Mouse (Mus musculus): ENCODE results near the gene Lmna. TPM values are rescaled to one million over a fixed set of nuclear protein-coding genes. Genes with fewer than 3 reads are reported as not detected.

The Lmna gene
- polyA plus RNA-seq, 1 experiment from 2014 or later, result 22.8 TPM

GRCm38 (mm10) chr3:88487396-88487795 is 22.4 kb downstream of the Lmna start:
- Histone ChIP-seq H3K27me3 (ENCODE audit: control insufficient read depth, insufficient read depth, low read length) (peaks cover 27% of the 10 kb centered on the region), H3K9ac (ENCODE audit: low read depth, low read length) (no peak overlapping the region), H3K9me3 (ENCODE audit: control insufficient read depth, low read length) (no peaks in the 10 kb centered on the region), H3K27ac (ENCODE audit: low read depth, low read length) (no peak overlapping the region), H3K36me3 (ENCODE audit: control insufficient read depth, insufficient read depth, low read length) (no peaks in the 10 kb centered on the region), H3K4me2 (replicated peaks; ENCODE audit: low read depth, low read length) (no peak overlapping the region), H3K4me3 (ENCODE audit: low read depth, low read length) (no peak overlapping the region), H3K4me1 (replicated peaks; ENCODE audit: control insufficient read depth, insufficient read depth, low read length) (peaks cover 6% of the 10 kb centered on the region; the same call in 1 of the 2 replicates)
- DNase-seq (ENCODE audit: low spot score) (no peak), ATAC-seq (ENCODE audit: low FRiP score) (no peak)
- WGBS, result 71% methylated on average over 1 of the region's 1 CpGs

DNA sequence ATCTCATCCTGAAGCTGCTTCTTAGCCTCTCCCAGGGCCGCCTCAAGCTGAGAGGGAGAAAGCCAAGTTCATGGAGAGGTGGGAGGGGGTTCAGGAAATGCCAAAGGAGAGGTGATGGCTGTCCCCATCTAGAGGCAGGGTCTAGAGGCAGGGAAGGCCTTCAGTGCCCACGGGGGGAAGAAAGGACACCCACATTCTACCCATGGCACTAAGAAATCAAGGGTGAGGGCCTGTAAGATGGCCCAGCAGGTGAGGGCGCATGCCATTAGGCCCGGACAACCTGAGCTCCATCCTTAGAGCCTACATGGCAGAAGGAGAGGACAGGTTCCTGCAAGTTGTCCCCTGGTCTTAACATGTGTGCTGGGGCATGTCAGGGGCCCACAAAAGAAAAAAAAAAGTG is 22.9 kb downstream of the Lmna start:
- Histone ChIP-seq H3K36me3 (ENCODE audit: control insufficient read depth, insufficient read depth, low read length) (no peaks in the 10 kb centered on the region), H3K27me3 (ENCODE audit: control insufficient read depth, insufficient read depth, low read length) (peaks cover 28% of the 10 kb centered on the region)
- WGBS, result 76% methylated on average over 4 of the region's 4 CpGs

GRCm38 (mm10) chr3:88486043-88486442 is 23.7 kb downstream of the Lmna start:
- H3K4me1 ChIP-seq (replicated peaks; ENCODE audit: control insufficient read depth, insufficient read depth, low read length), result peaks cover 5% of the 10 kb centered on the region; the same call in 1 of the 2 replicates
- H3K36me3 ChIP-seq (ENCODE audit: control insufficient read depth, insufficient read depth, low read length), result no peaks in the 10 kb centered on the region
- H3K27me3 ChIP-seq (ENCODE audit: control insufficient read depth, insufficient read depth, low read length), result peaks cover 29% of the 10 kb centered on the region
- no peak overlapping the region for H3K4me2 ChIP-seq (replicated peaks; ENCODE audit: low read depth, low read length)
- DNase-seq (ENCODE audit: low spot score) (no peak), ATAC-seq (ENCODE audit: low FRiP score) (no peak)
- H3K27ac ChIP-seq (ENCODE audit: low read depth, low read length), result no peak overlapping the region
- H3K9ac ChIP-seq (ENCODE audit: low read depth, low read length), result no peak overlapping the region
- H3K9me3 ChIP-seq (ENCODE audit: control insufficient read depth, low read length), result no peaks in the 10 kb centered on the region
- H3K4me3 ChIP-seq (ENCODE audit: low read depth, low read length), result no peak overlapping the region
- WGBS, result 72% methylated on average over 5 of the region's 5 CpGs

More for the DNA sequence above, 22.9 kb downstream of the Lmna start:
- Histone ChIP-seq H3K27ac (ENCODE audit: low read depth, low read length) (no peak overlapping the region), H3K4me2 (replicated peaks; ENCODE audit: low read depth, low read length) (no peak overlapping the region), H3K9ac (ENCODE audit: low read depth, low read length) (no peak overlapping the region), H3K4me3 (ENCODE audit: low read depth, low read length) (no peak overlapping the region), H3K4me1 (replicated peaks; ENCODE audit: control insufficient read depth, insufficient read depth, low read length) (peaks cover 5% of the 10 kb centered on the region; the same call in 1 of the 2 replicates), H3K9me3 (ENCODE audit: control insufficient read depth, low read length) (no peaks in the 10 kb centered on the region)
- ATAC-seq (ENCODE audit: low FRiP score), result no peak
- DNase-seq (ENCODE audit: low spot score), result no peak

- Histone ChIP-seq H3K4me1 (replicated peaks; ENCODE audit: control insufficient read depth, insufficient read depth, low read length) (peaks cover 5% of the 10 kb centered on the region; the same call in 1 of the 2 replicates), H3K27ac (ENCODE audit: low read depth, low read length) (no peak overlapping the region)
These were observed 25.0 kb downstream of the Lmna start for GRCm38 (mm10) chr3:88484597-88485316.

DNA sequence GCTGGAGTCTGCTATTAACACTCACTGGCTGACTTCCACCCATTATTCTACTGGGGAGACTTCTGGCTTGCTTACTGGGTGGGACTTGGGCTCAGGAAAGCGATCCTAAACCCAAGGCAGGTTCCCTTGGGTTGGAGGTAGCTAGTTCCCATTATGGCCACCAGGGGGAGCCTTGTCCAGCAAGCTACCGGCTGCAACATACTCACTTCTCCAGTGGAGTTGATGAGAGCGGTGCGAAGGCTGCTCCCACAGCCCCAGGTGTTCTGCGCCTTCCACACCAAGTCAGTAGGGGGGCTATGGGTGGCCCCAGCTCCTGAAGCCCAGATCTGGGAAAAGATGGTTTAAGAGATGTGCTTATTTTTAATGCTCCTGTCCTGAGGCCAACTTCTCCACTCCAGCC is 26.1 kb downstream of the Lmna start:
- Histone ChIP-seq H3K9me3 (ENCODE audit: control insufficient read depth, low read length) (no peaks in the 10 kb centered on the region), H3K36me3 (ENCODE audit: control insufficient read depth, insufficient read depth, low read length) (no peaks in the 10 kb centered on the region), H3K4me1 (replicated peaks; ENCODE audit: control insufficient read depth, insufficient read depth, low read length) (peaks cover 5% of the 10 kb centered on the region; the same call in 1 of the 2 replicates), H3K9ac (ENCODE audit: low read depth, low read length) (no peak overlapping the region), H3K27ac (ENCODE audit: low read depth, low read length) (no peak overlapping the region), H3K4me3 (ENCODE audit: low read depth, low read length) (no peak overlapping the region), H3K27me3 (ENCODE audit: control insufficient read depth, insufficient read depth, low read length) (peaks cover 29% of the 10 kb centered on the region), H3K4me2 (replicated peaks; ENCODE audit: low read depth, low read length) (no peak overlapping the region)
- no peak; the same call in 1 of the 2 replicates for ATAC-seq (ENCODE audit: low FRiP score)
- DNase-seq (ENCODE audit: low spot score), result peak; percentile 88
- 10% methylated on average over 5 of the region's 5 CpGs for WGBS

More at GRCm38 (mm10) chr3:88484597-88485316, 25.0 kb downstream of the Lmna start:
- ATAC-seq (ENCODE audit: low FRiP score) (no peak), DNase-seq (ENCODE audit: low spot score) (peak; percentile 52)
- Histone ChIP-seq H3K9me3 (ENCODE audit: control insufficient read depth, low read length) (no peaks in the 10 kb centered on the region), H3K27me3 (ENCODE audit: control insufficient read depth, insufficient read depth, low read length) (peaks cover 29% of the 10 kb centered on the region), H3K36me3 (ENCODE audit: control insufficient read depth, insufficient read depth, low read length) (no peaks in the 10 kb centered on the region), H3K4me3 (ENCODE audit: low read depth, low read length) (peak overlapping the region; percentile 29), H3K4me2 (replicated peaks; ENCODE audit: low read depth, low read length) (peak overlapping the region; percentile 47), H3K9ac (ENCODE audit: low read depth, low read length) (peak overlapping the region; percentile 24; the same call in 1 of the 2 replicates)
- 12% methylated on average over 39 of the region's 39 CpGs for WGBS

- WGBS, result 79% methylated on average over 8 of the region's 8 CpGs
- H3K4me1 ChIP-seq (replicated peaks; ENCODE audit: control insufficient read depth, insufficient read depth, low read length), result peaks cover 5% of the 10 kb centered on the region; the same call in 1 of the 2 replicates
- H3K9ac ChIP-seq (ENCODE audit: low read depth, low read length), result no peak overlapping the region
- DNase-seq (ENCODE audit: low spot score) (no peak), ATAC-seq (ENCODE audit: low FRiP score) (no peak; the same call in 1 of the 2 replicates)
- H3K27me3 ChIP-seq (ENCODE audit: control insufficient read depth, insufficient read depth, low read length), result peaks cover 29% of the 10 kb centered on the region
- H3K4me2 ChIP-seq (replicated peaks; ENCODE audit: low read depth, low read length), result no peak overlapping the region
- H3K36me3 ChIP-seq (ENCODE audit: control insufficient read depth, insufficient read depth, low read length), result no peaks in the 10 kb centered on the region
- H3K9me3 ChIP-seq (ENCODE audit: control insufficient read depth, low read length), result no peaks in the 10 kb centered on the region
- no peak overlapping the region for H3K4me3 ChIP-seq (ENCODE audit: low read depth, low read length)
- H3K27ac ChIP-seq (ENCODE audit: low read depth, low read length), result no peak overlapping the region
These were observed 26.6 kb downstream of the Lmna start for GRCm38 (mm10) chr3:88483141-88483540.

DNA sequence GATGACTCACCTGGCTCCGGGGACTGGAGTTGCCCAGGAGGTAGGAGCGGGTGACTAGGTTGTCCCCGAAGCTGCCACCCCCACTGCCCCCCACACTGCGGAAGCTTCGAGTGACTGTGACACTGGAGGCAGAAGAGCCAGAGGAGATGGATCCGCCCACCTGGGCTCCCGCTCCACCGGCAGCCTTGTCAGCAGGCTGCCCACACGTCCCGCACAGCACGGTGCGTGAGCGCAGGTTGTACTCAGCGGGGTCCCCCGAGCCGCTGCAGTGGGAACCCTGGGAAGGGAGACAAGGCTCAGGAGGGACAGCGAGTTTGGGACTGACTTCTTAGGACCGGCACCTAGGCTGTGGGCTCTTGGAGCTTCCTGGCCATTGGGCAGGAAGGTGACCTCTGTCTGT is 27.4 kb downstream of the Lmna start:
- no peak for DNase-seq (ENCODE audit: low spot score)
- no peaks in the 10 kb centered on the region for H3K9me3 ChIP-seq (ENCODE audit: control insufficient read depth, low read length)
- H3K27me3 ChIP-seq (ENCODE audit: control insufficient read depth, insufficient read depth, low read length), result peaks cover 29% of the 10 kb centered on the region
- H3K4me3 ChIP-seq (ENCODE audit: low read depth, low read length), result no peak overlapping the region
- no peak overlapping the region for H3K4me2 ChIP-seq (replicated peaks; ENCODE audit: low read depth, low read length)
- no peaks in the 10 kb centered on the region for H3K36me3 ChIP-seq (ENCODE audit: control insufficient read depth, insufficient read depth, low read length)
- peaks cover 5% of the 10 kb centered on the region; the same call in 1 of the 2 replicates for H3K4me1 ChIP-seq (replicated peaks; ENCODE audit: control insufficient read depth, insufficient read depth, low read length)
- H3K9ac ChIP-seq (ENCODE audit: low read depth, low read length), result no peak overlapping the region
- ATAC-seq (ENCODE audit: low FRiP score), result no peak
- 24% methylated on average over 18 of the region's 18 CpGs for WGBS
- H3K27ac ChIP-seq (ENCODE audit: low read depth, low read length), result no peak overlapping the region

- DNase-seq (ENCODE audit: low spot score) (no peak), ATAC-seq (ENCODE audit: low FRiP score) (no peak)
- Histone ChIP-seq H3K4me1 (replicated peaks; ENCODE audit: control insufficient read depth, insufficient read depth, low read length) (peaks cover 5% of the 10 kb centered on the region; the same call in 1 of the 2 replicates), H3K27me3 (ENCODE audit: control insufficient read depth, insufficient read depth, low read length) (peaks cover 29% of the 10 kb centered on the region), H3K4me3 (ENCODE audit: low read depth, low read length) (no peak overlapping the region), H3K4me2 (replicated peaks; ENCODE audit: low read depth, low read length) (no peak overlapping the region), H3K36me3 (ENCODE audit: control insufficient read depth, insufficient read depth, low read length) (no peaks in the 10 kb centered on the region), H3K9me3 (ENCODE audit: control insufficient read depth, low read length) (no peaks in the 10 kb centered on the region), H3K9ac (ENCODE audit: low read depth, low read length) (no peak overlapping the region), H3K27ac (ENCODE audit: low read depth, low read length) (no peak overlapping the region)
- 59% methylated on average over 8 of the region's 8 CpGs for WGBS
These were observed 28.2 kb downstream of the Lmna start for GRCm38 (mm10) chr3:88481372-88482040.

All from hindbrain, embryonic 11.5 days (tissue).